Mouse (Mus musculus): ENCODE measurements at regions not wholly inside any gene's neighbourhood (a gene's known extent, or its start where the extent isn't known, plus 50 kb on each side); places are given as distances from the start of the nearest gene placed in this dataset.

GRCm38 (mm10) chr10:92162473-92163011, 559.7 kb downstream of the Nedd1 start:
- Histone ChIP-seq H3K27me3 (replicated peaks; ENCODE audit: insufficient read depth, low read length) (peaks cover 4% of the 10 kb centered on the region; the same call in 1 of the 2 replicates), H3K4me3 (ENCODE audit: low read depth, low read length) (peak overlapping the region; percentile 28), H3K27ac (ENCODE audit: low read length) (no peak overlapping the region), H3K4me1 (ENCODE audit: insufficient read depth, low read depth, low read length) (peaks cover 7% of the 10 kb centered on the region; the same call in 1 of the 2 replicates), H3K9me3 (ENCODE audit: low read length) (no peaks in the 10 kb centered on the region), H3K36me3 (ENCODE audit: insufficient read depth, low read length) (no peaks in the 10 kb centered on the region), H3K4me2 (replicated peaks; ENCODE audit: low read depth, low read length) (peak overlapping the region; percentile 49), H3K9ac (replicated peaks; ENCODE audit: low read depth) (no peak overlapping the region)
- no peak for TF ChIP-seq CTCF (IDR thresholded peaks at IDR 0.05)
- TF ChIP-seq EP300 (IDR thresholded peaks at IDR 0.05) = no peak
- 1% methylated on average over 29 of the region's 29 CpGs for WGBS
- peak; percentile 15 for DNase-seq (ENCODE audit: low spot score)
- ATAC-seq = no peak

GRCm38 (mm10) chr10:92161501-92161900, 560.7 kb downstream of the Nedd1 start:
- Histone ChIP-seq H3K36me3 (ENCODE audit: insufficient read depth, low read length) (no peaks in the 10 kb centered on the region), H3K27me3 (replicated peaks; ENCODE audit: insufficient read depth, low read length) (peaks cover 4% of the 10 kb centered on the region; the same call in 1 of the 2 replicates), H3K4me1 (ENCODE audit: insufficient read depth, low read depth, low read length) (peaks cover 7% of the 10 kb centered on the region; the same call in 1 of the 2 replicates), H3K9ac (replicated peaks; ENCODE audit: low read depth) (no peak overlapping the region), H3K9me3 (ENCODE audit: low read length) (no peaks in the 10 kb centered on the region), H3K27ac (ENCODE audit: low read length) (no peak overlapping the region), H3K4me2 (replicated peaks; ENCODE audit: low read depth, low read length) (no peak overlapping the region), H3K4me3 (ENCODE audit: low read depth, low read length) (no peak overlapping the region)
- TF ChIP-seq CTCF (IDR thresholded peaks at IDR 0.05) (no peak), EP300 (IDR thresholded peaks at IDR 0.05) (no peak)
- 27% methylated on average over 9 of the region's 9 CpGs for WGBS
- DNase-seq (ENCODE audit: low spot score) = no peak
- no peak for ATAC-seq

GRCm38 (mm10) chr10:92146263-92146662, 576.0 kb downstream of the Nedd1 start:
- peak; percentile 30; the same call in 1 of the 2 replicates for ATAC-seq
- H3K4me2 ChIP-seq (replicated peaks; ENCODE audit: low read depth, low read length) = no peak overlapping the region

GRCm38 (mm10) chr10:92135521-92135920, 586.7 kb downstream of the Nedd1 start:
- no peaks in the 10 kb centered on the region for H3K4me1 ChIP-seq (ENCODE audit: insufficient read depth, low read depth, low read length)
- 69% methylated on average over 5 of the region's 5 CpGs for WGBS
- DNase-seq (ENCODE audit: low spot score) (no peak), ATAC-seq (no peak)
- no peak overlapping the region for H3K27ac ChIP-seq (ENCODE audit: low read length)
- H3K36me3 ChIP-seq (ENCODE audit: insufficient read depth, low read length) = no peaks in the 10 kb centered on the region
- no peak overlapping the region for H3K4me2 ChIP-seq (replicated peaks; ENCODE audit: low read depth, low read length)
- H3K27me3 ChIP-seq (replicated peaks; ENCODE audit: insufficient read depth, low read length) = no peaks in the 10 kb centered on the region
- TF ChIP-seq CTCF (IDR thresholded peaks at IDR 0.05) = no peak
- TF ChIP-seq EP300 (IDR thresholded peaks at IDR 0.05) = no peak
- no peak overlapping the region for H3K9ac ChIP-seq (replicated peaks; ENCODE audit: low read depth)
- H3K4me3 ChIP-seq (ENCODE audit: low read depth, low read length) = no peak overlapping the region
- H3K9me3 ChIP-seq (ENCODE audit: low read length) = no peaks in the 10 kb centered on the region

More at GRCm38 (mm10) chr10:92146263-92146662, 576.0 kb downstream of the Nedd1 start:
- WGBS = 35% methylated on average over 3 of the region's 3 CpGs
- Histone ChIP-seq H3K27ac (ENCODE audit: low read length) (no peak overlapping the region), H3K9ac (replicated peaks; ENCODE audit: low read depth) (no peak overlapping the region), H3K36me3 (ENCODE audit: insufficient read depth, low read length) (no peaks in the 10 kb centered on the region), H3K27me3 (replicated peaks; ENCODE audit: insufficient read depth, low read length) (no peaks in the 10 kb centered on the region), H3K4me3 (ENCODE audit: low read depth, low read length) (no peak overlapping the region), H3K4me1 (ENCODE audit: insufficient read depth, low read depth, low read length) (no peaks in the 10 kb centered on the region), H3K9me3 (ENCODE audit: low read length) (no peaks in the 10 kb centered on the region)
- DNase-seq (ENCODE audit: low spot score) = peak; percentile 18
- TF ChIP-seq CTCF (IDR thresholded peaks at IDR 0.05) (no peak), EP300 (IDR thresholded peaks at IDR 0.05) (no peak)

- no peak for ATAC-seq
- TF ChIP-seq CTCF (IDR thresholded peaks at IDR 0.05) (no peak), EP300 (IDR thresholded peaks at IDR 0.05) (no peak)
Observed at GRCm38 (mm10) chr10:92112790-92113189, 609.4 kb downstream of the Nedd1 start.

GRCm38 (mm10) chr10:92106331-92106730, 615.9 kb downstream of the Nedd1 start:
- Histone ChIP-seq H3K27ac (ENCODE audit: low read length) (no peak overlapping the region), H3K36me3 (ENCODE audit: insufficient read depth, low read length) (no peaks in the 10 kb centered on the region), H3K4me3 (ENCODE audit: low read depth, low read length) (no peak overlapping the region), H3K9ac (replicated peaks; ENCODE audit: low read depth) (no peak overlapping the region), H3K4me2 (replicated peaks; ENCODE audit: low read depth, low read length) (no peak overlapping the region), H3K9me3 (ENCODE audit: low read length) (no peaks in the 10 kb centered on the region), H3K27me3 (replicated peaks; ENCODE audit: insufficient read depth, low read length) (no peaks in the 10 kb centered on the region), H3K4me1 (ENCODE audit: insufficient read depth, low read depth, low read length) (no peaks in the 10 kb centered on the region)
- no peak for DNase-seq (ENCODE audit: low spot score)
- no peak for TF ChIP-seq EP300 (IDR thresholded peaks at IDR 0.05)
- no peak for TF ChIP-seq CTCF (IDR thresholded peaks at IDR 0.05)
- WGBS = 74% methylated on average over 6 of the region's 6 CpGs
- no peak for ATAC-seq

More at GRCm38 (mm10) chr10:92112790-92113189, 609.4 kb downstream of the Nedd1 start:
- DNase-seq (ENCODE audit: low spot score) = no peak
- Histone ChIP-seq H3K4me2 (replicated peaks; ENCODE audit: low read depth, low read length) (no peak overlapping the region), H3K4me1 (ENCODE audit: insufficient read depth, low read depth, low read length) (no peaks in the 10 kb centered on the region), H3K36me3 (ENCODE audit: insufficient read depth, low read length) (no peaks in the 10 kb centered on the region), H3K27ac (ENCODE audit: low read length) (no peak overlapping the region), H3K27me3 (replicated peaks; ENCODE audit: insufficient read depth, low read length) (no peaks in the 10 kb centered on the region), H3K4me3 (ENCODE audit: low read depth, low read length) (no peak overlapping the region), H3K9ac (replicated peaks; ENCODE audit: low read depth) (no peak overlapping the region), H3K9me3 (ENCODE audit: low read length) (no peaks in the 10 kb centered on the region)
- 21% methylated on average over 2 of the region's 2 CpGs for WGBS
